Mouse (Mus musculus): ENCODE measurements around the gene Pank1. TPM values are rescaled to one million over a fixed set of nuclear protein-coding genes. Genes with fewer than 3 reads are reported as not detected.

Gene Pank1
- polyA plus RNA-seq, 1 experiment from 2014 or later = 6.5 TPM

GRCm38 (mm10) chr19:34813961-34814360 lies 65.3 kb downstream of the Pank1 start:
- ATAC-seq = no peak
- H3K9me3 ChIP-seq (replicated peaks) = no peaks in the 10 kb centered on the region
- WGBS (ENCODE audit: insufficient replicate concordance) = 68% methylated on average over 6 of the region's 6 CpGs
- H3K9ac ChIP-seq = no peak overlapping the region
- H3K27ac ChIP-seq = no peak overlapping the region
- peaks cover 8% of the 10 kb centered on the region; the same call in 1 of the 2 replicates for H3K36me3 ChIP-seq
- H3K27me3 ChIP-seq (replicated peaks) = no peaks in the 10 kb centered on the region
- no peak overlapping the region for H3K4me2 ChIP-seq
- no peak overlapping the region for H3K4me3 ChIP-seq
- no peaks in the 10 kb centered on the region for H3K4me1 ChIP-seq

- Histone ChIP-seq H3K9me3 (replicated peaks) (no peaks in the 10 kb centered on the region), H3K4me2 (no peak overlapping the region), H3K27me3 (replicated peaks) (no peaks in the 10 kb centered on the region), H3K27ac (no peak overlapping the region), H3K4me1 (no peaks in the 10 kb centered on the region), H3K36me3 (peaks cover 8% of the 10 kb centered on the region; the same call in 1 of the 2 replicates), H3K4me3 (no peak overlapping the region), H3K9ac (no peak overlapping the region)
- no peak for ATAC-seq
- 75% methylated on average over 2 of the region's 2 CpGs for WGBS (ENCODE audit: insufficient replicate concordance)
These were observed 65.7 kb downstream of the Pank1 start for GRCm38 (mm10) chr19:34813533-34813932.

GRCm38 (mm10) chr19:34812711-34813110 lies 66.5 kb downstream of the Pank1 start:
- H3K27ac ChIP-seq = no peak overlapping the region
- H3K4me1 ChIP-seq = no peaks in the 10 kb centered on the region
- 79% methylated on average over 4 of the region's 4 CpGs for WGBS (ENCODE audit: insufficient replicate concordance)
- H3K9me3 ChIP-seq (replicated peaks) = no peaks in the 10 kb centered on the region
- no peak for ATAC-seq
- H3K9ac ChIP-seq = no peak overlapping the region
- H3K27me3 ChIP-seq (replicated peaks) = no peaks in the 10 kb centered on the region
- peaks cover 8% of the 10 kb centered on the region; the same call in 1 of the 2 replicates for H3K36me3 ChIP-seq
- H3K4me2 ChIP-seq = no peak overlapping the region
- no peak overlapping the region for H3K4me3 ChIP-seq

GRCm38 (mm10) chr19:34807173-34807572 lies 72.1 kb downstream of the Pank1 start:
- no peaks in the 10 kb centered on the region for H3K9me3 ChIP-seq (replicated peaks)
- H3K27me3 ChIP-seq (replicated peaks) = no peaks in the 10 kb centered on the region
- no peaks in the 10 kb centered on the region for H3K4me1 ChIP-seq
- no peak overlapping the region for H3K27ac ChIP-seq
- H3K36me3 ChIP-seq = peaks cover 6% of the 10 kb centered on the region; the same call in 1 of the 2 replicates
- no peak overlapping the region for H3K4me3 ChIP-seq
- ATAC-seq = no peak
- 42% methylated on average over 5 of the region's 5 CpGs for WGBS (ENCODE audit: insufficient replicate concordance)
- H3K9ac ChIP-seq = no peak overlapping the region
- no peak overlapping the region for H3K4me2 ChIP-seq

DNA sequence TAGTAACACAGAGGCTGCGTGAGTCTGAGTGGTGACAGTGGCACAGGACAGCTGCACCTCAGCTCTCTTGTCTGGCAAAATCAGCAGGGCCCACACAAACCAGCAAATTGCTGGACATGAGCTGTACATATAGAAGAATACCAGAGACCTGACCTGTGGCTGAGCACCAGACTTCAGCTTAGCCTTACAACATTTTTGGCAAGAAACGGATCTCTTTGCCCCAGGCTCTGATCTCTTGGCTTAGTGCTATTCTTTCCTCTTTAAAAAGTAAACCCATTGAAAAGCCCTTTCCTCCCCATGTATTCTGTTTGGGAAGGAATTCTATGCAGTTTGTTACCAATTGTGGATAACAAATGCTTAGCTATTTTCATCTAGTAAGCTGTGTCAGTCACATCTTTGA lies 74.2 kb downstream of the Pank1 start:
- H3K36me3 ChIP-seq = peaks cover 3% of the 10 kb centered on the region; the same call in 1 of the 2 replicates
- H3K9ac ChIP-seq = no peak overlapping the region
- no peaks in the 10 kb centered on the region for H3K9me3 ChIP-seq (replicated peaks)
- no peak overlapping the region for H3K4me3 ChIP-seq
- H3K27me3 ChIP-seq (replicated peaks) = no peaks in the 10 kb centered on the region
- H3K4me2 ChIP-seq = no peak overlapping the region
- no peak overlapping the region for H3K27ac ChIP-seq
- 63% methylated on average over 2 of the region's 2 CpGs for WGBS (ENCODE audit: insufficient replicate concordance)
- ATAC-seq = no peak
- H3K4me1 ChIP-seq = 0 out of 2 replicates have a peak, but pooled peaks cover 3% of the 10 kb centered on the region

DNA sequence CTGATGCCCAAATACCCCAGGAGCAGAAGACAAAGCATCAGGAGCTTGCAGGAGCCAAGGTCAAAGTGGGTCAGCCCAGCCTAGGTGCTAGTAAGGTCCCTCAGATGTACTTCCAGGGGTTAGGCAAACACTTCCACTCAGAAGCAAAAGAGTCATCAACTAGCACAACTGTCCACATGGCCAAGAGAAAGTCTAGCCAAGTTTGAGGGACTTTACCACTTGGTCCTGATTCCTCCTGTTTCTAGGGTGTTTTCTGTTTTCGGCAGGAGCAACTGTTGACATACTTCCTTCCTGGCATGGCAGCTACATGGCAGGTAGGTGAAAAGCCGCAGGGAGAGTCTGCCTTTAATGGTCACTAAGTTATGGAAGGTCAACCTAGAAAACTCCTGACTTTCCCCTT lies 74.7 kb downstream of the Pank1 start:
- Histone ChIP-seq H3K9ac (no peak overlapping the region), H3K36me3 (no peaks in the 10 kb centered on the region), H3K27me3 (replicated peaks) (no peaks in the 10 kb centered on the region), H3K27ac (no peak overlapping the region), H3K9me3 (replicated peaks) (no peaks in the 10 kb centered on the region), H3K4me2 (no peak overlapping the region), H3K4me1 (0 out of 2 replicates have a peak, but pooled peaks cover 8% of the 10 kb centered on the region), H3K4me3 (no peak overlapping the region)
- WGBS (ENCODE audit: insufficient replicate concordance) = 51% methylated on average over 2 of the region's 2 CpGs
- ATAC-seq = no peak

- Histone ChIP-seq H3K4me1 (0 out of 2 replicates have a peak, but pooled peaks cover 9% of the 10 kb centered on the region), H3K27ac (no peak overlapping the region), H3K9ac (no peak overlapping the region), H3K36me3 (no peaks in the 10 kb centered on the region), H3K9me3 (replicated peaks) (no peaks in the 10 kb centered on the region), H3K4me3 (no peak overlapping the region), H3K4me2 (no peak overlapping the region), H3K27me3 (replicated peaks) (no peaks in the 10 kb centered on the region)
- WGBS (ENCODE audit: insufficient replicate concordance) = 69% methylated on average over 4 of the region's 4 CpGs
- no peak for ATAC-seq
These were observed 75.9 kb downstream of the Pank1 start for GRCm38 (mm10) chr19:34803396-34803795.

DNA sequence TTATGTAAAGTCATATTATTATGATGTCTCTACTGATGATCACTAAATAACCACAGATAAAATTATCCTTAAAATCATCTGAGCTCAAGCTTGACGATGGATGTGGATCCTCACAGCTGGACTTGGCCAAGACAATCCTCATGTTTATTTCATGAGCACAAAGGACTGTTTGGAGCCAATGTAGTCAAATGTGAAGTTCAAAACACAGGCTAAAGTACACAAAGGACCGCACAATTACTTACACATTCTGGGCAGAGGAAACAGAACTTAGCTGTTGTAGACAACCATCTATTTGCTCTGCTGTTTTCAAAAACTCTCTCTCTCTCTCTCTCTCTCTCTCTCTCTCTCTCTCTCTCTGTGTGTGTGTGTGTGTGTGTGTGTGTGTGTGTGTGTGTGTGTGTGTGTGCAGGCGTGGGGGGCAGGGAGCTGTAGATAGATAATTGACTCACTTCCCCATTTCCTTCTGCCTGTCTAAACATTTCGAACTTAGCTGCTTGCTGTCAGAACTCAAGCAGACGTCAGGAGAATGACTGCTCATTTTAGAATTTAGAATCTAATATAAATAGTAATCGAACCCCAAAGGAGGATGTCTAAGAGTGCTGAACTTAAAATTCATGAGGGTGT lies 79.5 kb downstream of the Pank1 start:
- 33% methylated on average over 6 of the region's 6 CpGs for WGBS (ENCODE audit: insufficient replicate concordance)
- H3K4me3 ChIP-seq = no peak overlapping the region
- ATAC-seq = no peak
- H3K4me2 ChIP-seq = no peak overlapping the region
- H3K27me3 ChIP-seq (replicated peaks) = no peaks in the 10 kb centered on the region
- 0 out of 2 replicates have a peak, but pooled peaks cover 9% of the 10 kb centered on the region for H3K4me1 ChIP-seq
- no peaks in the 10 kb centered on the region for H3K36me3 ChIP-seq
- no peak overlapping the region for H3K27ac ChIP-seq
- no peaks in the 10 kb centered on the region for H3K9me3 ChIP-seq (replicated peaks)
- H3K9ac ChIP-seq = no peak overlapping the region

DNA sequence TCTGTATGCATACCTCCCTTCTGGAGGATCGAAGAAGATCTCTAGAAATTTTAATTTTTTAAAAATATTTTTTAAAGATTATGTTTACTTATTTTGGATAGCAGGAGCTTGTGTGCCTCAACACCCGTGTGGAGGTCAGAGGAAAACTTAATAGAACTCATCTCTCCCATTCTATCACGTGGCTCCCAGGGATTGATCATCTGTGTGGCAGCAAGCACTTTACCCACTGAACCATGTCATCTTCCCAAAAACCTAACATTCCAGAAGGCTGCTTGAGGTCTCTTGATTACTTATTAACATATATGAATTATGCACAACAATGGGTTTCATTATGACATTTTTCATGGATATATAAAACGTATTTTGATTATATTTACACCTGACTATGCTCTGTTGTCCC lies 82.9 kb downstream of the Pank1 start:
- no peaks in the 10 kb centered on the region for H3K27me3 ChIP-seq (replicated peaks)
- ATAC-seq = no peak
- H3K36me3 ChIP-seq = no peaks in the 10 kb centered on the region
- H3K4me2 ChIP-seq = no peak overlapping the region
- H3K27ac ChIP-seq = no peak overlapping the region
- H3K4me3 ChIP-seq = no peak overlapping the region
- H3K4me1 ChIP-seq = 0 out of 2 replicates have a peak, but pooled peaks cover 9% of the 10 kb centered on the region
- 59% methylated on average over 4 of the region's 4 CpGs for WGBS (ENCODE audit: insufficient replicate concordance)
- H3K9me3 ChIP-seq (replicated peaks) = no peaks in the 10 kb centered on the region
- H3K9ac ChIP-seq = no peak overlapping the region

- Histone ChIP-seq H3K27me3 (replicated peaks) (no peaks in the 10 kb centered on the region), H3K4me2 (no peak overlapping the region), H3K27ac (no peak overlapping the region), H3K9ac (no peak overlapping the region), H3K36me3 (no peaks in the 10 kb centered on the region), H3K9me3 (replicated peaks) (no peaks in the 10 kb centered on the region), H3K4me3 (no peak overlapping the region), H3K4me1 (no peaks in the 10 kb centered on the region)
- WGBS (ENCODE audit: insufficient replicate concordance) = 70% methylated on average over 2 of the region's 2 CpGs
- ATAC-seq = no peak
These were observed 96.8 kb downstream of the Pank1 start for GRCm38 (mm10) chr19:34782491-34782890.

DNA sequence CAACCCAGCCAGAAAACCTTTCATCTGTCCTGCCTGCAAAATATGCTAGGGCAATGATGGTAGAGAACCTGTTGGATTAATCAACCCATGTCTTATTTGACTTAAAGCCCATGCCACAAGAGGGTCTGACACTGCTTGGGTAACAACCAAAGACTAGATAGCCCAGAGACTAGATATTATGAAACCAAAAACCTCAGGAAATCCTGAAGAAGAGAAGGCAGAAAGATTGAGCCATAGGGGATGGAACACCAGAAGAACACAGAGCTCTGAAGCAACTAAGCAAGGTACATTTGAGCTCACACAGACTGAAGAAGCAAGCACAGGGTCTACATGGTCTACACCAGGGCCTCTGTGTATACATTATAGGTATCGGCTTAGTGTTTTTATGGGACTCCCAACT lies 100.3 kb downstream of the Pank1 start:
- no peak for ATAC-seq
- 71% methylated on average over 1 of the region's 1 CpGs for WGBS (ENCODE audit: insufficient replicate concordance)
- no peaks in the 10 kb centered on the region for H3K4me1 ChIP-seq

DNA sequence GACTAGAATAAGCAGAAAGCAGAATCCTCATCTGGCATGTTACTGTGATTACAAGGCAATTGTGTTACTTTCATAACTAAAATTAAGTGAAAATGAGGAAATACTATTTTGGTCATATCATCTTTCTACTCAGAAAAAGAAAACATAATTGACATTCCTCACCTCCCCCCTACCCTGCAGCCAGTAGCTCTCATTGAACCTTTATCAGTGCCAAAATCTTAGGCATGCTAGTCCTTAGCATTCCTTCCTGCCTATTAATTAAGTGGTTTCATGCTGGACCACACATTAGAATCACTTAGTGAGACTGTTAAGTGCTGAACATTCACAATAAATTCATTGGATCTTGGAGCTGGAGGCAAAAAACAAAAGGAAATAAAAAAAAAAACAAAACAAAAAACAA lies 101.2 kb downstream of the Pank1 start:
- Histone ChIP-seq H3K9me3 (replicated peaks) (no peaks in the 10 kb centered on the region), H3K4me2 (no peak overlapping the region), H3K4me1 (no peaks in the 10 kb centered on the region), H3K9ac (no peak overlapping the region), H3K4me3 (no peak overlapping the region), H3K36me3 (no peaks in the 10 kb centered on the region), H3K27ac (no peak overlapping the region), H3K27me3 (replicated peaks) (no peaks in the 10 kb centered on the region)
- ATAC-seq = no peak

More for the DNA sequence above, 100.3 kb downstream of the Pank1 start:
- no peaks in the 10 kb centered on the region for H3K27me3 ChIP-seq (replicated peaks)
- no peak overlapping the region for H3K27ac ChIP-seq
- no peaks in the 10 kb centered on the region for H3K9me3 ChIP-seq (replicated peaks)
- H3K36me3 ChIP-seq = no peaks in the 10 kb centered on the region
- no peak overlapping the region for H3K4me3 ChIP-seq
- H3K4me2 ChIP-seq = no peak overlapping the region
- no peak overlapping the region for H3K9ac ChIP-seq

DNA sequence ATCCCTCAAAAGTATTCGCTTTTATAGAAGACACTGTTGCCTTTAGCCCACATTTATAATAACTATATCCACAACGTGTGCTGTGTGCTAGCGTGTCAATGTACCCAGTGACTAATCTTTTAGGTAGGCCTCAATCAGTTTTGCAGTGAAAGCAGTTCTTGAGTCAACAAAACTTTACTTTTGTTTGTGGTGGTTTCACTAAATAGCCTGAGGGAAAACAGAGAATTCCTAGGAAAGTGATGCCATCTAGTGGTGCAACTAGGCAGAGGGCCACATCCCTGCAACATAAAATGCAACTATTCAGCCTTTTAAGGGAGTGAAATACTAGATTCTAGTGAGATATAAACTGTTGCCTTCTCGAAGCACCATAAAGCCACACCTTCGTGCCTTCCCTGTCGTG lies 106.5 kb downstream of the Pank1 start:
- no peak for ATAC-seq
- H3K4me3 ChIP-seq = no peak overlapping the region
- H3K4me2 ChIP-seq = no peak overlapping the region
- H3K27ac ChIP-seq = no peak overlapping the region
- H3K36me3 ChIP-seq = no peaks in the 10 kb centered on the region
- H3K27me3 ChIP-seq (replicated peaks) = no peaks in the 10 kb centered on the region
- 24% methylated on average over 6 of the region's 6 CpGs for WGBS (ENCODE audit: insufficient replicate concordance)
- H3K4me1 ChIP-seq = no peaks in the 10 kb centered on the region
- no peaks in the 10 kb centered on the region for H3K9me3 ChIP-seq (replicated peaks)
- no peak overlapping the region for H3K9ac ChIP-seq

Data from liver, embryonic 12.5 days (tissue).